Mouse (Mus musculus): ENCODE results near the gene Cpox.

GRCm38 (mm10) chr16:58756191-58756590 lies 86.1 kb downstream of the Cpox start:
- TF ChIP-seq CTCF (IDR thresholded peaks at IDR 0.05) = no peak
- no peak for TF ChIP-seq EP300 (IDR thresholded peaks at IDR 0.05)

Data from lung, postnatal 0 days (tissue).